Mouse (Mus musculus): ENCODE measurements around the gene Gpat3. TPM values are rescaled to one million over a fixed set of nuclear protein-coding genes. Genes with fewer than 3 reads are reported as not detected.

Gpat3 gene
- polyA plus RNA-seq, 1 experiment from 2014 or later, result 1.9 TPM

GRCm38 (mm10) chr5:100917252-100917774 lies 71.8 kb downstream of the Gpat3 start:
- no peak overlapping the region for H3K27ac ChIP-seq
- no peaks in the 10 kb centered on the region for H3K36me3 ChIP-seq (replicated peaks; ENCODE audit: control insufficient read depth, insufficient read depth)
- ATAC-seq (ENCODE audit: low FRiP score) (no peak; the same call in 1 of the 2 replicates), DNase-seq (ENCODE audit: low spot score) (peak; percentile 78)
- no peak overlapping the region for H3K4me3 ChIP-seq (replicated peaks; ENCODE audit: low read length)
- H3K9me3 ChIP-seq (ENCODE audit: control insufficient read depth, low read length), result no peaks in the 10 kb centered on the region
- 23% methylated on average over 15 of the region's 15 CpGs for WGBS
- no peaks in the 10 kb centered on the region for H3K4me1 ChIP-seq (replicated peaks; ENCODE audit: control insufficient read depth, insufficient read depth, low read length)
- peaks cover 24% of the 10 kb centered on the region for H3K27me3 ChIP-seq (ENCODE audit: control insufficient read depth, insufficient read depth, low read length)
- H3K9ac ChIP-seq, result no peak overlapping the region
- H3K4me2 ChIP-seq (replicated peaks), result no peak overlapping the region

DNA sequence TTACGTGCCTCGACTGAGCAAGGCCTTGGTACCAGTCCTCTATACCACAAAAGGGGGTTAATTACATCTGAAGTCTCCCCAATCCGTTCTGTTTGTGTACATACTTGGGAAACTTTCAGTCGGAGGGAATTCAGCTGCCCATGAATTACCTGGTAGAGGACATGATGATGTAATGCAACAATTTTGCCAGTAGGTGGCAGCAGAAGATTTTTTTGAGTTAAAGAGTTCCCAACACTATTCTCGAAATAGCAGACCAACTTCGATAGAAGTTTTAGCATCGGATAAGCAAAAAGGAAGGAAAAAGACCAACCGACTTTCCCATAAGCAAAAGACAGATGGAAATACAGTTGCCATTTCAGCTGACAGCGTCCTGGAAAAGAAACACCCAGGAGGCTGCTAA lies 73.6 kb downstream of the Gpat3 start:
- DNase-seq (ENCODE audit: low spot score) (peak; percentile 92), ATAC-seq (ENCODE audit: low FRiP score) (no peak)
- no peak overlapping the region for H3K9ac ChIP-seq
- no peaks in the 10 kb centered on the region for H3K4me1 ChIP-seq (replicated peaks; ENCODE audit: control insufficient read depth, insufficient read depth, low read length)
- no peak overlapping the region for H3K4me3 ChIP-seq (replicated peaks; ENCODE audit: low read length)
- no peak overlapping the region for H3K4me2 ChIP-seq (replicated peaks)
- no peak overlapping the region for H3K27ac ChIP-seq
- no peaks in the 10 kb centered on the region for H3K36me3 ChIP-seq (replicated peaks; ENCODE audit: control insufficient read depth, insufficient read depth)
- no peaks in the 10 kb centered on the region for H3K9me3 ChIP-seq (ENCODE audit: control insufficient read depth, low read length)
- 23% methylated on average over 9 of the region's 9 CpGs for WGBS
- H3K27me3 ChIP-seq (ENCODE audit: control insufficient read depth, insufficient read depth, low read length), result peaks cover 24% of the 10 kb centered on the region

- Histone ChIP-seq H3K4me1 (replicated peaks; ENCODE audit: control insufficient read depth, insufficient read depth, low read length) (no peaks in the 10 kb centered on the region), H3K4me2 (replicated peaks) (no peak overlapping the region), H3K27me3 (ENCODE audit: control insufficient read depth, insufficient read depth, low read length) (no peaks in the 10 kb centered on the region), H3K4me3 (replicated peaks; ENCODE audit: low read length) (no peak overlapping the region), H3K36me3 (replicated peaks; ENCODE audit: control insufficient read depth, insufficient read depth) (no peaks in the 10 kb centered on the region), H3K9me3 (ENCODE audit: control insufficient read depth, low read length) (no peaks in the 10 kb centered on the region), H3K9ac (no peak overlapping the region), H3K27ac (no peak overlapping the region)
- WGBS, result 83% methylated on average over 2 of the region's 2 CpGs
- DNase-seq (ENCODE audit: low spot score) (no peak), ATAC-seq (ENCODE audit: low FRiP score) (no peak)
Measured at GRCm38 (mm10) chr5:100929698-100930097, 84.2 kb downstream of the Gpat3 start.

DNA sequence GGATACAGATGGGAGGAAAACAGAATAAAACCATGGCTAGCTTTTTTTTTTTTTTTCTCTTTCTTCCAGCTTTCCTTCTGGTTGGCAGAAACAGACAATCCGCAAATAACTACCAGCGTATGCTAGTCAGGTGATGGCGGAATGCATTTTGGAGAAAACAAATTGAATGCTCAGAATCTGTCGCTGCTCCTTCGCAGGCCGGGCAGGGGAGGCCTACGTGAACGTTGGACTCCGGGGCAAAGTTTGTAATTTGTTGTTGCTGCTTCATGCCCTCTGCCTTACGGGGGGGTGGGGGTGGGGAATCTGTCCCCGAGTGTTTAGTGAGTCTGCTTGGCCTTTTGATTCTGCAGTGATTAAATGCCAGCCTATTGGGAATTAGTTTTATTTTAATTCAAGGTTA lies 98.2 kb downstream of the Gpat3 start:
- no peaks in the 10 kb centered on the region for H3K36me3 ChIP-seq (replicated peaks; ENCODE audit: control insufficient read depth, insufficient read depth)
- H3K4me3 ChIP-seq (replicated peaks; ENCODE audit: low read length), result no peak overlapping the region
- H3K4me2 ChIP-seq (replicated peaks), result 0 out of 2 replicates have a peak overlapping the region, but pooled peaks have one; percentile 15
- no peak overlapping the region for H3K9ac ChIP-seq
- no peaks in the 10 kb centered on the region for H3K9me3 ChIP-seq (ENCODE audit: control insufficient read depth, low read length)
- WGBS, result 55% methylated on average over 11 of the region's 11 CpGs
- 0 out of 2 replicates have a peak, but pooled peaks cover 3% of the 10 kb centered on the region for H3K27me3 ChIP-seq (ENCODE audit: control insufficient read depth, insufficient read depth, low read length)
- no peak overlapping the region for H3K27ac ChIP-seq
- DNase-seq (ENCODE audit: low spot score) (no peak), ATAC-seq (ENCODE audit: low FRiP score) (no peak)
- peaks cover 6% of the 10 kb centered on the region; the same call in 1 of the 2 replicates for H3K4me1 ChIP-seq (replicated peaks; ENCODE audit: control insufficient read depth, insufficient read depth, low read length)

- no peak for ATAC-seq (ENCODE audit: low FRiP score)
- 69% methylated on average over 10 of the region's 10 CpGs for WGBS
- no peaks in the 10 kb centered on the region for H3K36me3 ChIP-seq (replicated peaks; ENCODE audit: control insufficient read depth, insufficient read depth)
- H3K27ac ChIP-seq, result no peak overlapping the region
- no peak overlapping the region for H3K4me3 ChIP-seq (replicated peaks; ENCODE audit: low read length)
- no peaks in the 10 kb centered on the region for H3K9me3 ChIP-seq (ENCODE audit: control insufficient read depth, low read length)
- H3K27me3 ChIP-seq (ENCODE audit: control insufficient read depth, insufficient read depth, low read length), result 0 out of 2 replicates have a peak, but pooled peaks cover 3% of the 10 kb centered on the region
- H3K4me2 ChIP-seq (replicated peaks), result no peak overlapping the region
- no peak for DNase-seq (ENCODE audit: low spot score)
- peaks cover 6% of the 10 kb centered on the region; the same call in 1 of the 2 replicates for H3K4me1 ChIP-seq (replicated peaks; ENCODE audit: control insufficient read depth, insufficient read depth, low read length)
- H3K9ac ChIP-seq, result no peak overlapping the region
Measured at GRCm38 (mm10) chr5:100945336-100945735, 99.8 kb downstream of the Gpat3 start.

Other genes with a start within 250 kb of the Gpat3 start
- gene Coq2, start 170.6 kb upstream of the Gpat3 start, polyA plus RNA-seq (2014; fragmentation: Nextera tagmentation; extraction: Ambion mirVana), result 58.3 and 63.4 TPM in 2 replicates
- 0.41 and 0.65 TPM in 2 replicates for gene Hpse, start 126.0 kb upstream of the Gpat3 start, polyA plus RNA-seq (2014; fragmentation: Nextera tagmentation; extraction: Ambion mirVana)
- gene Helq, start 47.1 kb upstream of the Gpat3 start, polyA plus RNA-seq (2014; fragmentation: Nextera tagmentation; extraction: Ambion mirVana), result 20.1 and 23.8 TPM in 2 replicates
- gene Mrps18c, start 47.1 kb upstream of the Gpat3 start, polyA plus RNA-seq (2014; fragmentation: Nextera tagmentation; extraction: Ambion mirVana), result 142 and 160 TPM in 2 replicates
- 11.4 and 14.9 TPM in 2 replicates for gene Abraxas1, start 24.7 kb upstream of the Gpat3 start, polyA plus RNA-seq (2014; fragmentation: Nextera tagmentation; extraction: Ambion mirVana)

Measured in hindbrain, embryonic 14.5 days (tissue).